Mouse (Mus musculus): ENCODE measurements around the gene Cacna1e.

DNA sequence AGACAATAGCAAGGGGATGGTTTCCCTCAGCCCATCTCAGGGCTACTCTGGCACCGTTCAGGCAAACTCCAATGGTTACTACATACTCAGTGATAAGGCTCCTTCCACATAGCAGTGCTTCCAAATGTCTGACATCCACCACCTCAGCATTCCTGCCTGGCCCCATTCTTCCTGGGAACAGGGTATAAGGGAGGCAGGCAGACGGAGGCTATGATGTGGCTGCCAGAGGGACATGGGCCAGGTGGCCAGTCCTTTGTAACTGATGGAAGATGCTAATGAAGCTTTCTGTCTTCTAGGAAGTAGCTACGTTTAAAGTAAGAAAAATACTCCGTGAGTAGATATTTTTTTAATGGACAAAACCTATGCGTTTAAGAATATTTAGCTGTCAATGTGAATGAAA, 3.7 kb upstream of the Cacna1e start:
- TF ChIP-seq TBP (IDR thresholded peaks at IDR 0.05; ENCODE audit: low read depth, low read length), result no peak
- TF ChIP-seq CTCF (IDR thresholded peaks at IDR 0.05 in 2 of 3, conservative IDR thresholded peaks at IDR 0.05 in 1 of 3; ENCODE audit: control insufficient read depth in 1 of 3, insufficient read depth in 1 of 3, low read depth in 2 of 3, low read length in 3 of 3, poor library complexity in 1 of 3, severe bottlenecking in 1 of 3), result no peak
- TF ChIP-seq ZNF384 (IDR thresholded peaks at IDR 0.05; ENCODE audit: low read depth, low read length), result no peak
- TF ChIP-seq GATA1 (IDR thresholded peaks at IDR 0.05; ENCODE audit: low read depth, low read length), result no peak
- no peak for TF ChIP-seq SMC3 (IDR thresholded peaks at IDR 0.05; ENCODE audit: low read depth, low read length)
- TF ChIP-seq RCOR1 (IDR thresholded peaks at IDR 0.05; ENCODE audit: low read depth, low read length), result no peak
- no peak for TF ChIP-seq ELF1 (IDR thresholded peaks at IDR 0.05; ENCODE audit: low read depth, low read length)
- no peak for TF ChIP-seq E2F4 (IDR thresholded peaks at IDR 0.05; ENCODE audit: borderline replicate concordance, low read depth, low read length)
- TF ChIP-seq EP300 (IDR thresholded peaks at IDR 0.05; ENCODE audit: low read depth in 1 of 2, low read length in 2 of 2), result no peak
